In the genomic region with DNA sequence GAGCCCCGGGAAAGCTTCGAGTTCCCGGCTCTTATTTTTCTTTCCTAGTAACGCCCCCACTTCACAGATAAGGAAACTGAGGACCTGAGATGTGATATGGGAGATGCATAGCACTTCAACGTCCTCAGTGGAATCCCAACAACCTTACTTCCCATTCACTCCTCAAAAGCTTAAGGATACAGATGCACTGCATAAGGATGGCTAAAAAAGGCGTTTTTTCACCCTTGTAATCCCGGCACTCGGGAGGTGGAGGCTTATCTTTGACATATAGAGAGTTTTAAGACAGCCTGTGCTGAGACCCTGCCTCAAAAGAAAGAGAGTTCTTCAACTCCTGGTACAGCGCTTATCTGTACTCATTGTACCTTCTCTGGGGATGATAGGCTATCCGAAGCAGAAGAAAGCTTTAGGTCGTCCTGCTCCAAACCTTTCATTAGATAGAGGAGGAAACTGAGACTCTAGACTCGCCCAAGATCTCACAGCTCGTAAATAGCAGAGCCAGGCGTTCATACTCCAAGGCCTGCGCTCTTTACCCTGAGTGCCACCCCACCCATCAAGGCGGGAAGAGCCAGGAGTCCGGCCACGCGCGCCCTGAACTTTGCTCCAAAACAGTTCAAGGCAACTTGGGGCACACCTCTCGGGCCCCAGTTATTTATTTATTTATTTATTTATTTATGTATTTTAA, we compare ENCODE assay signal across 8 mouse cellular contexts. TPM values are rescaled to one million over a fixed set of nuclear protein-coding genes. Genes with fewer than 3 reads are reported as not detected.
DNase-seq lines count a peak whose midpoint lies in the region; ATAC-seq and TF ChIP-seq lines count a peak whose summit lies in the region.

No protein-coding gene starts in this region.

- H3K4me3 ChIP-seq in cortical plate, adult 2 months (ENCODE audit: insufficient read depth, low read length) = peak overlapping the region; percentile 33; the same call in 1 of the 2 replicates
- H3K4me3 ChIP-seq in heart, embryonic 16.5 days (ENCODE audit: low read length) = peak overlapping the region; percentile 87
- H3K4me3 ChIP-seq in midbrain, embryonic 10.5 days = peak overlapping the region; percentile 69

- no peak for ATAC-seq in heart, embryonic 16.5 days (replicated peaks; ENCODE audit: extremely low read depth, insufficient read depth, low FRiP score)
- ATAC-seq in frontal cortex, adult (ENCODE audit: low TSS enrichment) = no peak

- WGBS in heart, embryonic 16.5 days = 3% methylated on average over 21 of the region's 21 CpGs
- WGBS in midbrain, embryonic 10.5 days = 3% methylated on average over 21 of the region's 21 CpGs

- H3K4me2 ChIP-seq in heart, embryonic 16.5 days (ENCODE audit: low read depth, low read length) = peak overlapping the region; percentile 88

- peak; percentile 75 for DNase-seq in urinary bladder, postnatal 14 days (ENCODE audit: low spot score)
- no peak for DNase-seq in urinary bladder, postnatal 4 days (ENCODE audit: low spot score in 2 of 2)
- peak; percentile 52 to 81 for DNase-seq in kidney, postnatal 25 days
- peak; percentile 27 for DNase-seq in midbrain, embryonic 10.5 days (ENCODE audit: low spot score)
- DNase-seq in testis, postnatal 14 days (ENCODE audit: low spot score) = no peak

- no peaks in the 10 kb centered on the region for H3K9me3 ChIP-seq in heart, embryonic 16.5 days (replicated peaks; ENCODE audit: control insufficient read depth, low read length)
- no peaks in the 10 kb centered on the region for H3K9me3 ChIP-seq in midbrain, embryonic 10.5 days (replicated peaks)

- 0 out of 2 replicates have a peak, but pooled peaks cover 2% of the 10 kb centered on the region for H3K27me3 ChIP-seq in heart, embryonic 16.5 days (ENCODE audit: control insufficient read depth, insufficient read depth, low read length)
- H3K27me3 ChIP-seq in midbrain, embryonic 10.5 days (ENCODE audit: low read depth, poor library complexity, severe bottlenecking) = peaks cover 97% of the 10 kb centered on the region

- no peak for TF ChIP-seq CTCF in cortical plate, adult 2 months (IDR thresholded peaks at IDR 0.05; ENCODE audit: extremely low read depth, insufficient read depth, low read length)

- no peak for TF ChIP-seq POLR2A in cortical plate, adult 2 months (IDR thresholded peaks at IDR 0.05; ENCODE audit: extremely low read depth, insufficient read depth, low read length)

- H3K36me3 ChIP-seq in heart, embryonic 16.5 days (ENCODE audit: control insufficient read depth, insufficient read depth) = no peaks in the 10 kb centered on the region
- no peaks in the 10 kb centered on the region for H3K36me3 ChIP-seq in midbrain, embryonic 10.5 days

- H3K27ac ChIP-seq in cortical plate, adult 2 months (ENCODE audit: insufficient read depth, low read length) = peak overlapping the region; percentile 43
- peak overlapping the region; percentile 100 for H3K27ac ChIP-seq in heart, embryonic 16.5 days (ENCODE audit: low read length)
- H3K27ac ChIP-seq in midbrain, embryonic 10.5 days (replicated peaks) = no peak overlapping the region

- peak overlapping the region; percentile 87 for H3K9ac ChIP-seq in heart, embryonic 16.5 days (ENCODE audit: low read length)

- H3K4me1 ChIP-seq in cortical plate, adult 2 months (ENCODE audit: control insufficient read depth, insufficient read depth, low read length) = peaks cover 5% of the 10 kb centered on the region; the same call in 1 of the 2 replicates
- H3K4me1 ChIP-seq in heart, embryonic 16.5 days (ENCODE audit: control insufficient read depth, insufficient read depth, low read length) = peaks cover 20% of the 10 kb centered on the region
- peaks cover 48% of the 10 kb centered on the region for H3K4me1 ChIP-seq in midbrain, embryonic 10.5 days

RNA-seq across cellular contexts. Expression of a gene that starts 1.4 kb away (rescaled TPM):
- polyA plus RNA-seq in cortical plate, adult 2 months (2012; rRNA removed) = 11.6 and 13.1 TPM in 2 replicates
- polyA plus RNA-seq in heart, embryonic 16.5 days (2015; fragmentation: Nextera tagmentation; extraction: Ambion mirVana) = 2.4 and 2.5 TPM in 2 replicates
- 0.40 and 0.41 TPM in 2 replicates for polyA plus RNA-seq in midbrain, embryonic 10.5 days (2016; fragmentation: Nextera tagmentation; extraction: Ambion mirVana)

Comparison
In these comparisons a context has a peak if more than half of its experiments do, and no peak if none do; other contexts are left out.
1. DNase-seq: peak in urinary bladder, postnatal 14 days (single experiment), kidney, postnatal 25 days (2 of 2) and midbrain, embryonic 10.5 days (single experiment); none in urinary bladder, postnatal 4 days (0 of 2) and testis, postnatal 14 days (single experiment).
2. H3K4me3 ChIP-seq: peak in every context shown above with its lines; median percentile 87 in heart, embryonic 16.5 days; 69 in midbrain, embryonic 10.5 days; 33 in cortical plate, adult 2 months.